Mouse (Mus musculus): ENCODE data around the gene Bid.

GRCm38 (mm10) chr6:120929421-120929820, 12.8 kb upstream of the Bid start:
- TF ChIP-seq CTCF (IDR thresholded peaks at IDR 0.05; ENCODE audit: low read depth, low read length): no peak
- no peak for TF ChIP-seq POLR2A (IDR thresholded peaks at IDR 0.05; ENCODE audit: borderline replicate concordance, low read depth, low read length)

All from bone marrow macrophage, adult 2 months (primary cell).